Mouse (Mus musculus) spleen, adult 2 months (tissue): Measurements from ENCODE around the gene Ctbp1.

Experiments
- CTCF ChIP-seq: fragments of 200-500 bp; IDR thresholded peaks from 2 replicates; pipeline ENCODE4 v1.5.1; 2011; ENCODE audit warnings: mild to moderate bottlenecking, inconsistent platforms; ENCODE audit not compliant: insufficient read depth, insufficient read length, insufficient replicate concordance; ENCODE audit errors: extremely low read depth
- POLR2A ChIP-seq: fragments of 200-500 bp; IDR thresholded peaks from 2 replicates; pipeline ENCODE4 v1.6.1; 2011; ENCODE audit warnings: low read depth, low read length, inconsistent platforms

DNA sequence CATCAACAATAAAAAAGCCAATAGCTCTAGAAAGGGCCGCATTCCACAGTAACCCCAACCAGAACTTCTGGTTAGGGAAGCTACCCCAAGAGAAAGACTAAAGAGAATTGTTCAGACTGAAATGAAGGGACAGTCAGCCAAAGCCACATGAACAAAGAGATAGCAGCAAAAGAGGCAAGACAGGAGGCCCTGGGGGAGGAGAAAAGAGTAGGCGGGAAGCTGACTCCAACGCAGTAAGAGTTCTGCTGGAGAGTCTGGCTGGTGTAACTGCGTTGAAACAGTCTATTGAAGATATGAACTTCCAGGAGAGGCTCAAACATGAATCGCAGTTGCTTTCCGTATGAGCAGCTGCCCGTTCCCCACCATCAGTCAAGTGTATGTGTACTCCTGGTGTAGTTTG, 50.3 kb downstream of the Ctbp1 start:
- no peak for TF ChIP-seq POLR2A
- no peak for TF ChIP-seq CTCF
